ENCODE assay signal across 2 mouse cellular contexts in the genomic region with DNA sequence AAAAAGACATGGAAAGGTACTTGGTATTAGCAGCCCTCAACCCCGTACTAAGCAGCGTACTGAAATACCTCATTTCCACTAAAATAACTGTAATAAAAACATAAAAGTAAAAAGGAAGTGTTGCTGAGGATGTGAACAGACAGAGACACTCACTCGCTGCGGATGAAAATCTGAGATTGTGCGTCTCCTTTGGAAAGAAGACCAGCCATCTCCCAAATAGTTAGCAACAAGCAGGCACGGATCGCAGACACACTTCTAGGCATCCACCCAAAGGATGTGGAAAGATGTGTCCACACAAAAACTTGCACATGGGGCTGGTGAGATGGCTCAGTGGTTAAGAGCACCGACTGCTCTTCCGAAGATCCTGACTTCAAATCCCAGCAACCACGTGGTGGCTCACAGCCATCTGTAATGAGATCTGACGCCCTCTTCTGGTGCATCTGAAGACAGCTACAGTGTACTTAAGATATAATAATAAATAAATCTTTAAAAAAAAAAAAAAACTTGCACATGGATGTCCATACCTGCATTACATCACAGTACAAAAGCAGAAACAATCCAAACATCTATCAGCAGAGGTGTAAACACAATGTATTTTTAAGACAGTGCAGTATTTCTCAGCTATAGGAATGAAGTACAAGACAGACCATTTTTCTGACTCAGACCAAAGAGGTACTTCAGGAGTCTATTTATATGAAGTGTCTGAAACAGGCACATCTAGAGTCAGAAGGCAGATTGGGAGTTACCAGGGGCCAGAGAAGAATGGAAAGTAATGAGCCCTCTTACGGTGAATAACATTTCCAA.
A peak's percentile ranks its signal among the peaks of the same experiment; 100 is the strongest.
TF ChIP-seq lines count a peak whose summit lies in the region.

No protein-coding gene starts in this region.

TF ChIP-seq in MEL, 35 proteins besides CTCF, POLR2A, EP300 and RAD21 (continued from another document):
- 0 out of 2 replicates have a peak, but pooled peaks have one; percentile 22 for TF ChIP-seq ZMIZ1 (IDR thresholded peaks at IDR 0.05; ENCODE audit: low read depth, low read length)
- TF ChIP-seq RCOR1 (IDR thresholded peaks at IDR 0.05; ENCODE audit: low read depth, low read length), result no peak
- no peak for TF ChIP-seq MAFK (IDR thresholded peaks at IDR 0.05; ENCODE audit: borderline replicate concordance, low read depth, low read length)
- no peak for TF ChIP-seq MEF2A (IDR thresholded peaks at IDR 0.05; ENCODE audit: extremely low read depth, insufficient replicate concordance, low read depth, low read length, poor library complexity, severe bottlenecking)
- no peak for TF ChIP-seq TBP (IDR thresholded peaks at IDR 0.05; ENCODE audit: low read depth, low read length)
- TF ChIP-seq POLR2AphosphoS2 (IDR thresholded peaks at IDR 0.05; ENCODE audit: low read length), result 0 out of 2 replicates have a peak, but pooled peaks have one; percentile 19
- TF ChIP-seq E2F4 (IDR thresholded peaks at IDR 0.05; ENCODE audit: borderline replicate concordance, low read depth, low read length), result no peak
- TF ChIP-seq UBTF (IDR thresholded peaks at IDR 0.05; ENCODE audit: borderline replicate concordance, insufficient read depth, low read depth, low read length), result no peak
- TF ChIP-seq ETS1 (IDR thresholded peaks at IDR 0.05; ENCODE audit: low read depth, low read length), result no peak
- no peak for TF ChIP-seq MXI1 (IDR thresholded peaks at IDR 0.05; ENCODE audit: low read depth, low read length)
- TF ChIP-seq SMC3 (IDR thresholded peaks at IDR 0.05; ENCODE audit: low read depth, low read length), result peak; percentile 40
- TF ChIP-seq BHLHE40 (IDR thresholded peaks at IDR 0.05; ENCODE audit: borderline replicate concordance, low read depth, low read length), result no peak
- no peak for TF ChIP-seq ZKSCAN1 (IDR thresholded peaks at IDR 0.05; ENCODE audit: low read depth, low read length)
- 0 out of 2 replicates have a peak, but pooled peaks have one; percentile 80 for TF ChIP-seq MYC (IDR thresholded peaks at IDR 0.05; ENCODE audit: low read depth, low read length)
- no peak for TF ChIP-seq GABPA (IDR thresholded peaks at IDR 0.05; ENCODE audit: low read depth, low read length)
- no peak for TF ChIP-seq JUND (IDR thresholded peaks at IDR 0.05; ENCODE audit: low read depth, low read length)
- TF ChIP-seq ZNF384 (IDR thresholded peaks at IDR 0.05; ENCODE audit: low read depth, low read length), result peak; percentile 82
- TF ChIP-seq POLR2AphosphoS5 (IDR thresholded peaks at IDR 0.05; ENCODE audit: borderline replicate concordance, low read depth, low read length), result no peak
- TF ChIP-seq TAL1 (IDR thresholded peaks at IDR 0.05; ENCODE audit: low read length), result no peak
- no peak for TF ChIP-seq NELFE (IDR thresholded peaks at IDR 0.05; ENCODE audit: low read depth, low read length)
- TF ChIP-seq USF1 (IDR thresholded peaks at IDR 0.05; ENCODE audit: low read depth, low read length), result 0 out of 2 replicates have a peak, but pooled peaks have one; percentile 40
- TF ChIP-seq MAX (IDR thresholded peaks at IDR 0.05; ENCODE audit: low read length), result no peak
- TF ChIP-seq TCF12 (IDR thresholded peaks at IDR 0.05; ENCODE audit: low read depth, low read length), result no peak

TF ChIP-seq in myocyte, 11 proteins besides CTCF, POLR2A, EP300 and RAD21 (continued from another document):
- TF ChIP-seq TCF3 (IDR thresholded peaks at IDR 0.05; ENCODE audit: insufficient read length, low read depth), result no peak
- no peak for TF ChIP-seq CEBPB (IDR thresholded peaks at IDR 0.05; ENCODE audit: insufficient read depth, poor library complexity, severe bottlenecking)
- no peak for TF ChIP-seq MYOD1 (IDR thresholded peaks at IDR 0.05; ENCODE audit: control insufficient read depth in 1 of 3, insufficient read length in 2 of 3, low read depth in 2 of 3)
